Mouse (Mus musculus): ENCODE measurements around the gene Cdkn2d. TPM values are rescaled to one million over a fixed set of nuclear protein-coding genes. Genes with fewer than 3 reads are reported as not detected.
"Not testable (repeated sequence)": the region's sequence is repeated elsewhere in the genome, so short reads cannot be mapped to it uniquely, and the experiment has no call there.

Cdkn2d gene
- polyA plus RNA-seq, 1 experiment from 2014 or later = 56.2 TPM

- no peak overlapping the region for H3K4me3 ChIP-seq
- H3K36me3 ChIP-seq = peaks cover 98% of the 10 kb centered on the region
- no peaks in the 10 kb centered on the region for H3K9me3 ChIP-seq
- ATAC-seq (ENCODE audit: insufficient number of reproducible peaks, insufficient read depth, low FRiP score, low TSS enrichment, low read depth) = no peak
- no peak overlapping the region for H3K27ac ChIP-seq
- no peaks in the 10 kb centered on the region for H3K27me3 ChIP-seq
- no peak overlapping the region for H3K4me2 ChIP-seq
- 84% methylated on average over 7 of the region's 7 CpGs for WGBS
- H3K9ac ChIP-seq = no peak overlapping the region
- H3K4me1 ChIP-seq = no peaks in the 10 kb centered on the region
Observed at GRCm38 (mm10) chr9:21273520-21274228, 17.5 kb downstream of the Cdkn2d start.

GRCm38 (mm10) chr9:21273094-21273493 is 18.1 kb downstream of the Cdkn2d start:
- 89% methylated on average over 8 of the region's 8 CpGs for WGBS
- no peak overlapping the region for H3K4me2 ChIP-seq
- no peak for ATAC-seq (ENCODE audit: insufficient number of reproducible peaks, insufficient read depth, low FRiP score, low TSS enrichment, low read depth)
- no peak overlapping the region for H3K27ac ChIP-seq
- H3K9me3 ChIP-seq = no peaks in the 10 kb centered on the region
- no peaks in the 10 kb centered on the region for H3K4me1 ChIP-seq
- H3K27me3 ChIP-seq = no peaks in the 10 kb centered on the region
- H3K4me3 ChIP-seq = no peak overlapping the region
- peaks cover 98% of the 10 kb centered on the region for H3K36me3 ChIP-seq
- H3K9ac ChIP-seq = no peak overlapping the region

- Histone ChIP-seq H3K36me3 (peaks cover 95% of the 10 kb centered on the region), H3K27me3 (no peaks in the 10 kb centered on the region), H3K4me3 (no peak overlapping the region), H3K4me2 (no peak overlapping the region), H3K9ac (no peak overlapping the region), H3K4me1 (no peaks in the 10 kb centered on the region), H3K27ac (no peak overlapping the region), H3K9me3 (no peaks in the 10 kb centered on the region)
- 92% methylated on average over 9 of the region's 9 CpGs for WGBS
- no peak for ATAC-seq (ENCODE audit: insufficient number of reproducible peaks, insufficient read depth, low FRiP score, low TSS enrichment, low read depth)
Observed at GRCm38 (mm10) chr9:21272391-21272790, 18.8 kb downstream of the Cdkn2d start.

GRCm38 (mm10) chr9:21269590-21269989 is 21.6 kb downstream of the Cdkn2d start:
- peaks cover 18% of the 10 kb centered on the region for H3K4me1 ChIP-seq
- H3K27ac ChIP-seq = not testable (repeated sequence)
- peaks cover 75% of the 10 kb centered on the region for H3K36me3 ChIP-seq

GRCm38 (mm10) chr9:21268305-21268704 is 22.9 kb downstream of the Cdkn2d start:
- no peak overlapping the region for H3K9ac ChIP-seq
- H3K4me1 ChIP-seq = peaks cover 22% of the 10 kb centered on the region
- no peaks in the 10 kb centered on the region for H3K27me3 ChIP-seq
- no peak overlapping the region for H3K27ac ChIP-seq
- no peaks in the 10 kb centered on the region for H3K9me3 ChIP-seq
- no peak overlapping the region for H3K4me3 ChIP-seq
- WGBS = 95% methylated on average over 16 of the region's 16 CpGs
- no peak for ATAC-seq (ENCODE audit: insufficient number of reproducible peaks, insufficient read depth, low FRiP score, low TSS enrichment, low read depth)
- H3K36me3 ChIP-seq = peaks cover 62% of the 10 kb centered on the region
- H3K4me2 ChIP-seq = no peak overlapping the region

More at GRCm38 (mm10) chr9:21269590-21269989, 21.6 kb downstream of the Cdkn2d start:
- not testable (repeated sequence) for H3K9me3 ChIP-seq; H3K4me3 ChIP-seq; ATAC-seq (ENCODE audit: insufficient number of reproducible peaks, insufficient read depth, low FRiP score, low TSS enrichment, low read depth); H3K9ac ChIP-seq; H3K27me3 ChIP-seq; H3K4me2 ChIP-seq
- 78% methylated on average over 5 of the region's 5 CpGs for WGBS

- no peak overlapping the region for H3K27ac ChIP-seq
- peaks cover 22% of the 10 kb centered on the region for H3K4me1 ChIP-seq
- no peaks in the 10 kb centered on the region for H3K9me3 ChIP-seq
- no peaks in the 10 kb centered on the region for H3K27me3 ChIP-seq
- ATAC-seq (ENCODE audit: insufficient number of reproducible peaks, insufficient read depth, low FRiP score, low TSS enrichment, low read depth) = no peak
- peaks cover 48% of the 10 kb centered on the region for H3K36me3 ChIP-seq
- H3K4me2 ChIP-seq = peak overlapping the region; percentile 82; the same call in 1 of the 2 replicates
- H3K4me3 ChIP-seq = no peak overlapping the region
- 0 out of 2 replicates have a peak overlapping the region, but pooled peaks have one; percentile 1 for H3K9ac ChIP-seq
- WGBS = 88% methylated on average over 5 of the region's 5 CpGs
Observed at GRCm38 (mm10) chr9:21266889-21267288, 24.3 kb downstream of the Cdkn2d start.

- Histone ChIP-seq H3K9ac (peak overlapping the region; percentile 86), H3K36me3 (peaks cover 36% of the 10 kb centered on the region), H3K27ac (peak overlapping the region; percentile 81; the same call in 1 of the 2 replicates), H3K4me1 (peaks cover 22% of the 10 kb centered on the region), H3K27me3 (no peaks in the 10 kb centered on the region), H3K9me3 (no peaks in the 10 kb centered on the region), H3K4me3 (peak overlapping the region; percentile 86), H3K4me2 (peak overlapping the region; percentile 82)
- WGBS = 4% methylated on average over 11 of the region's 11 CpGs
- peak; percentile 2; the same call in 1 of the 2 replicates for ATAC-seq (ENCODE audit: insufficient number of reproducible peaks, insufficient read depth, low FRiP score, low TSS enrichment, low read depth)
Observed at GRCm38 (mm10) chr9:21265611-21266010, 25.6 kb downstream of the Cdkn2d start.

- Histone ChIP-seq H3K27ac (peak within 1 kb of the TSS; percentile 81), H3K9ac (peak within 1 kb of the TSS; percentile 86), H3K9me3 (no peaks in the 10 kb centered on the region), H3K4me1 (peaks cover 22% of the 10 kb centered on the region), H3K4me2 (peak within 1 kb of the TSS; percentile 82), H3K4me3 (peak within 1 kb of the TSS; percentile 86), H3K36me3 (peaks cover 30% of the 10 kb centered on the region), H3K27me3 (no peaks in the 10 kb centered on the region)
- under 1% methylated on average over 49 of the region's 49 CpGs for WGBS
- ATAC-seq (ENCODE audit: insufficient number of reproducible peaks, insufficient read depth, low FRiP score, low TSS enrichment, low read depth) = peak; percentile 94
Observed at GRCm38 (mm10) chr9:21265000-21265561, 26.1 kb downstream of the Cdkn2d start, which contains the start of gene Atg4d. Atg4d (plus strand) TSS chr9:21265293.

GRCm38 (mm10) chr9:21264272-21264999 is 26.8 kb downstream of the Cdkn2d start:
- ATAC-seq (ENCODE audit: insufficient number of reproducible peaks, insufficient read depth, low FRiP score, low TSS enrichment, low read depth) = peak; percentile 40; the same call in 1 of the 2 replicates
- peak overlapping the region; percentile 86 for H3K9ac ChIP-seq
- peaks cover 22% of the 10 kb centered on the region for H3K4me1 ChIP-seq
- peaks cover 25% of the 10 kb centered on the region for H3K36me3 ChIP-seq
- WGBS = 13% methylated on average over 17 of the region's 17 CpGs
- H3K4me3 ChIP-seq = peak overlapping the region; percentile 86
- no peaks in the 10 kb centered on the region for H3K27me3 ChIP-seq
- H3K9me3 ChIP-seq = no peaks in the 10 kb centered on the region
- H3K4me2 ChIP-seq = peak overlapping the region; percentile 82
- peak overlapping the region; percentile 81 for H3K27ac ChIP-seq

- peaks cover 2% of the 10 kb centered on the region for H3K36me3 ChIP-seq
- H3K4me2 ChIP-seq = no peak overlapping the region
- H3K4me1 ChIP-seq = peaks cover 20% of the 10 kb centered on the region
- ATAC-seq (ENCODE audit: insufficient number of reproducible peaks, insufficient read depth, low FRiP score, low TSS enrichment, low read depth) = no peak
- no peaks in the 10 kb centered on the region for H3K9me3 ChIP-seq
- H3K4me3 ChIP-seq = no peak overlapping the region
- H3K27ac ChIP-seq = no peak overlapping the region
- no peak overlapping the region for H3K9ac ChIP-seq
- WGBS = 52% methylated on average over 2 of the region's 2 CpGs
- H3K27me3 ChIP-seq = no peaks in the 10 kb centered on the region
Observed at GRCm38 (mm10) chr9:21261831-21262230, 29.4 kb downstream of the Cdkn2d start.

- Histone ChIP-seq H3K4me1 (peaks cover 7% of the 10 kb centered on the region), H3K9ac (no peak overlapping the region), H3K9me3 (no peaks in the 10 kb centered on the region), H3K27ac (no peak overlapping the region), H3K4me2 (no peak overlapping the region), H3K4me3 (no peak overlapping the region), H3K27me3 (no peaks in the 10 kb centered on the region), H3K36me3 (no peaks in the 10 kb centered on the region)
- no peak for ATAC-seq (ENCODE audit: insufficient number of reproducible peaks, insufficient read depth, low FRiP score, low TSS enrichment, low read depth)
- 60% methylated on average over 6 of the region's 6 CpGs for WGBS
Observed at GRCm38 (mm10) chr9:21260491-21261040, 30.6 kb downstream of the Cdkn2d start.
